Mouse (Mus musculus): ENCODE data around the gene Arhgef28. TPM values are rescaled to one million over a fixed set of nuclear protein-coding genes. Genes with fewer than 3 reads are reported as not detected.

The Arhgef28 gene
- polyA plus RNA-seq, 1 experiment from 2014 or later, result 0.40 TPM

DNA sequence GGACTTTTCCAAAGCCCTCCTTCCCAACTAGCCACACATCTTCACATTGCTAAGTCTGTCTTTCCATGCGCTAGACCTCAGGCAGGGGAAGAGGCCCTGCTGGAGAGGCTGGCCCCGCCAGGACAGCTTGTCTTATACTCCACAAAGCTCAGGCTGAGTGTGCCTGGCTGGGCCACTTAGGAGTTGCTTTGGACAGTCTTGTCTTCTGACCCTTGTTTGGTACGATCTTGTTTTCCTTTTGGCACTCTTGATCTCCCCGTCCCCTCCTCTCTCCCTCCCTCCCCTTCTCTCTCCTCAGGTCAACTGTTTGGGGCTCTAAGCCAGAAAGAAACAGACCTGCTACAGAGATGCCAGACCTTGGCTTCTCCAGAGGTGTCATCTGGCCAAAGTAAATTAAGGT is 110.3 kb downstream of the Arhgef28 start:
- Histone ChIP-seq H3K4me1 (replicated peaks) (peaks cover 7% of the 10 kb centered on the region), H3K27me3 (no peaks in the 10 kb centered on the region), H3K4me2 (no peak overlapping the region), H3K4me3 (replicated peaks) (no peak overlapping the region), H3K27ac (no peak overlapping the region), H3K9me3 (replicated peaks) (no peaks in the 10 kb centered on the region), H3K36me3 (no peaks in the 10 kb centered on the region), H3K9ac (no peak overlapping the region)
- 69% methylated on average over 4 of the region's 4 CpGs for WGBS (ENCODE audit: insufficient replicate concordance)
- ATAC-seq (ENCODE audit: low read depth) (no peak), DNase-seq (no peak)

DNA sequence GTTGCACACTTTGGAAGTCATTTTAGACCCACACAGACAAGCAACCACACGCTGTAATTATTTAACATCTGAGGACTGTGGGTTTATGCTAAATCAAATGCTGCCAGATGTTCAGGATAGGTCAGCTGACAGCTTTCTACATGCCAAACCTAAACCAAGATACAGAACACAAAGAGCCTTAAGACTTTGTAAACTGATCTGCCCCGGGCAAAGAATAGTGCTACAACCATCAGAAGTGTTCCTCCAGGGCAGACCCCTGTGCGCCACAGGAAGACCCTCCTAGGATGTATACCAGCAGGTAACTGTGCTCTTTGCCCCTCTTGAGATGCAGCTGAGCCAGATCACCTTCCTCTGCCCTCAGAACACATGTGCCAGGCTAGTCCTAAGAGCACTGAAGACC is 111.9 kb downstream of the Arhgef28 start:
- H3K36me3 ChIP-seq, result no peaks in the 10 kb centered on the region
- no peak for DNase-seq
- H3K9me3 ChIP-seq (replicated peaks), result no peaks in the 10 kb centered on the region
- H3K9ac ChIP-seq, result no peak overlapping the region
- no peak overlapping the region for H3K4me2 ChIP-seq
- no peak for ATAC-seq (ENCODE audit: low read depth)
- peaks cover 7% of the 10 kb centered on the region for H3K4me1 ChIP-seq (replicated peaks)
- 63% methylated on average over 3 of the region's 3 CpGs for WGBS (ENCODE audit: insufficient replicate concordance)
- H3K27me3 ChIP-seq, result no peaks in the 10 kb centered on the region
- H3K27ac ChIP-seq, result no peak overlapping the region
- H3K4me3 ChIP-seq (replicated peaks), result no peak overlapping the region

DNA sequence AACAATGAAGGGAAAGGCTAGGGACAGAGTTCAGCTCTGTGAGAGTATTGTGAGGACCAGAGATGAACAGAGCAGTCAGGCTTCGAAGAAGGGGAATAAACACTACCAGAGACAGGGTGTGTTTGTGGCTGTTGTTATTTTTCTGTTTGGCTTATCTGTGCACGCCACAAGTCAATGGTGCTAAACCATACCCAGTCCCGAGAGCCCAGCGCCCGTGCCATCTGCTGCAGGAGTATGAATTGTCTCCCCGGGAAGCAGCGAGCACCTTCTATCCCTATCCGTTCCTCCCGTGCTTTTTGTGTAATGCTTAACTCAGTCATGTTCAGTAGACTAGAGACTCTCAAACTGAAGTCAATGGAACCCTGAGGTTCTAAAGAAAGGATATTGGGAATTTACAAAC is 112.8 kb downstream of the Arhgef28 start:
- peak; percentile 62 for ATAC-seq (ENCODE audit: low read depth)
- Histone ChIP-seq H3K27ac (no peak overlapping the region), H3K9me3 (replicated peaks) (no peaks in the 10 kb centered on the region), H3K4me3 (replicated peaks) (no peak overlapping the region), H3K27me3 (no peaks in the 10 kb centered on the region), H3K36me3 (no peaks in the 10 kb centered on the region), H3K4me1 (replicated peaks) (peaks cover 7% of the 10 kb centered on the region), H3K4me2 (no peak overlapping the region), H3K9ac (no peak overlapping the region)
- 33% methylated on average over 9 of the region's 9 CpGs for WGBS (ENCODE audit: insufficient replicate concordance)
- peak; percentile 38 for DNase-seq

DNA sequence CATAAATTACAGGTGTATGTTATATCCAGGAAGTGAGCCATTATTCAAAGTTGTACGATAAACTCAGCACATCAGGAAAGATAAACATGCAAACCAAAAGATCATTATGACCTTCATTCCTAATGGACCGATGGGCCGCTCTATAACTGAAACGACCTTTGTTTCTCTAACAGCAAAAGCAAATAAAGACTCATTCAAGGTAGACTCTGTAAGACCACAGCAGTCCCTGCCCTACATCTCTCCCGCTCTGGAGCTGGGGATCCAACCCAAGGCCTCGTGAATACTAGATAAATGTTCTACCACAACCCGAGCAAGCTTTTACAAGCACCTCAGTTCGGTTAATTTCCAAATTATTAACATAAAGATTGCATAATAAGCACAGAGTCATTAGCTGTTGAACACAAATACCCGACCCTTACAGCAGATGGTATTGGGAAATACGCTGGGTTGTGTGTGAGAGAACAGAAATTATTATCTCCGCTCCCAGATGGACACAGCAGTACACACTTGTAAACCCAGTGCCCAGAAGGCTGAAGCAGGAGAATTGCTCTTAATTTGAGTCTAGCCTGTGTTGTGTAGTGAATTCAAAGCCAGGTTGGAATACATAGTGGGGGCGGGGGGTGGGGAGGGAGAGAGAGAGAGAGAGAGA is 113.8 kb downstream of the Arhgef28 start:
- Histone ChIP-seq H3K4me3 (replicated peaks) (no peak overlapping the region), H3K9ac (no peak overlapping the region), H3K4me2 (no peak overlapping the region), H3K27ac (no peak overlapping the region), H3K4me1 (replicated peaks) (peaks cover 7% of the 10 kb centered on the region), H3K36me3 (no peaks in the 10 kb centered on the region), H3K27me3 (no peaks in the 10 kb centered on the region), H3K9me3 (replicated peaks) (no peaks in the 10 kb centered on the region)
- 69% methylated on average over 12 of the region's 12 CpGs for WGBS (ENCODE audit: insufficient replicate concordance)
- DNase-seq (no peak), ATAC-seq (ENCODE audit: low read depth) (no peak)

DNA sequence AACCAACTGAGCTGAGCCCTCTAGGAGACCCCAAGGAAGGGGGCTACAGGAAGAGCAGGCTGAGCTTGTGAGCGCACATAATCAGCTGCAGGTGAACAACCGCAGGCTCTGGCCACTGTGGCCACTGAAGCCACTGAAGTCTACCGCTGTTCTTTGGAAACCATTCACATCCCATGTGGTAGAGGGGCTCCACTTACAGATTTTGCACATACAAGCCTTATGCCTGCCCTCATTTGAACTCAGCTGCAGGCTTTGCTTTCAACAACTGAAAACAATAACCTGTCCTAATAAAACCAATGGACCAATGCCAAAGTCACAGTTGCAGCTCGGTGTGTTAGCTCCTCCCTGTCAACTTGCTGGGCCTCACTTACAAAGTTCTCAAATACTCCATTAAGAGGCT is 126.6 kb downstream of the Arhgef28 start:
- H3K9me3 ChIP-seq (replicated peaks), result no peaks in the 10 kb centered on the region
- no peaks in the 10 kb centered on the region for H3K4me1 ChIP-seq (replicated peaks)
- H3K4me3 ChIP-seq (replicated peaks), result no peak overlapping the region
- no peak overlapping the region for H3K27ac ChIP-seq
- H3K36me3 ChIP-seq, result no peaks in the 10 kb centered on the region
- DNase-seq (no peak), ATAC-seq (ENCODE audit: low read depth) (no peak)
- no peaks in the 10 kb centered on the region for H3K27me3 ChIP-seq
- no peak overlapping the region for H3K9ac ChIP-seq
- 72% methylated on average over 4 of the region's 4 CpGs for WGBS (ENCODE audit: insufficient replicate concordance)
- no peak overlapping the region for H3K4me2 ChIP-seq

DNA sequence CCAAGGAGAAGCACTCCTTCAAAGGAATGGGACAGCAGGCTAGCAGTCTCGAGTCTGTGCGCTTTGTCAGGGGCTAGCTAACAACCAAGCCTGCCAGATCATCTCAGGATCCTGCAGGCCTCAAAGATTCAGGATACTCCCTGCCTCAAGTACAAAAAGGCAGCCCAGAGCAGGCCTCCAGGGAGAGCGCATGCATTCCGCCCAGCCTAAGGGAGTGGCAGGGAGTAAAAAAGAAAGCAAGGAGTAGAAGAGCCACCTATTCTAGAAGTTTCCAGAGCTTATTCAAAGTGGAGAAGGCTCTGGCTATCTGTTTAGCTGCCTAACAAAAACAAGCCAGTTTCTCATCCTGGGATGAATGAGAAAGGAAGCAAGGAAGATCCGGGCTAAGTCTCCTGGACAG is 128.0 kb downstream of the Arhgef28 start:
- no peak for DNase-seq
- Histone ChIP-seq H3K9ac (no peak overlapping the region), H3K36me3 (no peaks in the 10 kb centered on the region), H3K4me2 (no peak overlapping the region), H3K27ac (no peak overlapping the region), H3K9me3 (replicated peaks) (no peaks in the 10 kb centered on the region), H3K27me3 (no peaks in the 10 kb centered on the region), H3K4me1 (replicated peaks) (no peaks in the 10 kb centered on the region), H3K4me3 (replicated peaks) (no peak overlapping the region)
- WGBS (ENCODE audit: insufficient replicate concordance), result 69% methylated on average over 5 of the region's 5 CpGs
- no peak for ATAC-seq (ENCODE audit: low read depth)

DNA sequence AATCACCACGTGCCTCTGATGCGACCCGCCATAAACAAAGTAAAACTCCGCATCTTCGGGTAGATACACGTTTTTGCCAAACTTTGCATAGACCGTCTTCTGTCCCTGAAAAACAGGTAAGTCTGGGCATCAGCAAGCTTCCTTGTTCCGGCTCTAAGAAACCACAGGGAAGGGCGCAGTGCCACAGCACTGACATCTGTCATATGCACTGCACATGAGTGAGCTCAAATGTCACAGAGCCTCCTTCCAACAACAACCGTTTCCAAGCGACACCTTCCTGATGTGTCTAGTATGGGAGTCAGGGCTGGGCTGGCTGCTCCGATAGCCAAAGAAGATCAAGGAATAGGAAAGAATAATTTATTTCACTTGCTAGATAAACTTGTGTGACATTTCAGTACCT is 129.0 kb downstream of the Arhgef28 start:
- H3K27ac ChIP-seq, result no peak overlapping the region
- no peak overlapping the region for H3K9ac ChIP-seq
- no peaks in the 10 kb centered on the region for H3K36me3 ChIP-seq
- no peaks in the 10 kb centered on the region for H3K27me3 ChIP-seq
- WGBS (ENCODE audit: insufficient replicate concordance), result 80% methylated on average over 12 of the region's 12 CpGs
- ATAC-seq (ENCODE audit: low read depth) (no peak), DNase-seq (no peak)
- H3K4me1 ChIP-seq (replicated peaks), result no peaks in the 10 kb centered on the region
- no peak overlapping the region for H3K4me2 ChIP-seq
- H3K9me3 ChIP-seq (replicated peaks), result no peaks in the 10 kb centered on the region
- H3K4me3 ChIP-seq (replicated peaks), result no peak overlapping the region

DNA sequence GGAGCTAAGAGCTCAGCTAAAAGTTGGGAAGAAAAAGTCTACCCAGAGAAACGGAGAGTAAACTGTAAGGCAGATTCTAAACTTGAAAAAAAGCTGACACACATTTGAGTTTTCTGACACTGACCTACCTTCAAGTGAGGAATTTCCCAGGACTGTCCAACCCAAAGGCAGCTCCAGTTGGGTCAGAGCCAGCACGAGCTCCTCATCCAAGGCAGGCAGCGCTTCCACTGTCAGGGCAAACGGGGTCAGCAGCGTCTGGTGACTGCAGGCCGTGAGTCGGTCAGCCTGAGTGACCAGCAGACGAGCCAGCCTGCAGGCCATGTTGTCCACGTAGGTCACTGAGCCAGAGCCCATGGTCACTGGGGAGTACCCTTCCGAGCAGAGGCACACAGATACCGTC is 131.4 kb downstream of the Arhgef28 start:
- H3K27ac ChIP-seq, result no peak overlapping the region
- no peaks in the 10 kb centered on the region for H3K27me3 ChIP-seq
- H3K9ac ChIP-seq, result no peak overlapping the region
- no peak overlapping the region for H3K4me3 ChIP-seq (replicated peaks)
- ATAC-seq (ENCODE audit: low read depth) (no peak), DNase-seq (no peak)
- H3K4me2 ChIP-seq, result no peak overlapping the region
- 65% methylated on average over 11 of the region's 11 CpGs for WGBS (ENCODE audit: insufficient replicate concordance)
- no peaks in the 10 kb centered on the region for H3K9me3 ChIP-seq (replicated peaks)
- H3K36me3 ChIP-seq, result no peaks in the 10 kb centered on the region
- no peaks in the 10 kb centered on the region for H3K4me1 ChIP-seq (replicated peaks)

DNA sequence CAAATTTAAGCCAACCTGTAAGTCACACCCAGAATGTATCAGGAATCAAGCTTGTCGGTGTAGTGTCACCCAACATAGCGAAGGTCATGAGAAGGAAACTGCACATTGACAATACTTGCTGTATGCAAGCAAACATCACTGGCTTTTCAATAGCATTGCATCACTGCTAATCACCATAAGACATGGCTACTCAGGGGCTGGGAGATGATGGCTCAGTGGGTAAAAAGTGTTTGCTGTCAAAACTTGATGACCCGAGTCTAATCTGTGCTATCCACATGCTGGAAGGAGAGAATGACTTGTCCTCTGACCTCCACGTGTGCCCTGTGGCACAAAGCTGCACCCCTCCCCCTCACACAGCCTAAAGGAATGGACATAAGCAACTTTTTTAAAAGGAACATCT is 133.0 kb downstream of the Arhgef28 start:
- Histone ChIP-seq H3K9me3 (replicated peaks) (no peaks in the 10 kb centered on the region), H3K9ac (no peak overlapping the region), H3K4me2 (no peak overlapping the region), H3K4me3 (replicated peaks) (no peak overlapping the region), H3K4me1 (replicated peaks) (no peaks in the 10 kb centered on the region), H3K36me3 (no peaks in the 10 kb centered on the region), H3K27ac (no peak overlapping the region), H3K27me3 (no peaks in the 10 kb centered on the region)
- WGBS (ENCODE audit: insufficient replicate concordance), result 59% methylated on average over 4 of the region's 4 CpGs
- no peak for ATAC-seq (ENCODE audit: low read depth)
- DNase-seq, result no peak

DNA sequence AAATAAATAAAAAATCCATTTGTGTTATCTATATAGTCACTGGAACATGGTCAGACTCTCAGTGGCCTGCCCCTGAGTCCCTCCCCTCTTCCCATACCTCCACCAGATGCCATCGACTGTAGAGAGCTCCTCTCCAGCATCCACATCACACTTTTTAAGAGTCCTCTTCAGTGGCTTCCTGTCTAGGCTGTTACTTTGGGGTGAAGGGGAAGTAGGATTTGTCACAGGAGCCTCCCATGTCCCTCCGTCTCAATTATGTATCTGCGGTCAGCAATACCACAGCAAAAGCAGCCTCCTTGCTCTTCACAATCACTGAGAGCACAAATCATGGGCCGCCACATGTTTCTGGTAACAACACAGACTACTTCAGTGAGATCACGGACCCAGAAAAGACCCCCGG is 135.8 kb downstream of the Arhgef28 start:
- Histone ChIP-seq H3K4me3 (replicated peaks) (no peak overlapping the region), H3K9me3 (replicated peaks) (no peaks in the 10 kb centered on the region), H3K27ac (no peak overlapping the region), H3K4me2 (no peak overlapping the region), H3K4me1 (replicated peaks) (no peaks in the 10 kb centered on the region), H3K36me3 (no peaks in the 10 kb centered on the region), H3K9ac (no peak overlapping the region), H3K27me3 (no peaks in the 10 kb centered on the region)
- ATAC-seq (ENCODE audit: low read depth) (no peak), DNase-seq (no peak)
- 51% methylated on average over 6 of the region's 6 CpGs for WGBS (ENCODE audit: insufficient replicate concordance)

DNA sequence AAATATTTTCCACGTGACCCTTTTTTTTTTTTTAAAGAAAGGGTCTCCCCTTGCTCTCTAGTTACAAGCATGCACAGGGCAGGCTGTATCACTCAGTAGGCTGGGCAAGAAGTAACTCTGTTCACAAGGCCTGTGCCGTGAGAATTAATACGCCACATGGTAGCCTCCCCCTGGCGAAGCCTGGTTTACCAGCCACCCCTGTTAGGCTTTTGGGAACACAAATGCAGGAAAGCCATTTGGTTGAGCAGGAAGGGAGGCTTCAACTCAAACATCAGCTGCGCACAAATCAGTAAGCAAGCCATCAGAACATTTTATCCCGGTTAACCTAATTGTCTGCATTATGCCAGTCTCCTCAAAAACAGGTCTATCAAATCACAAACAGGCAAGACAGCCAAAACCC is 136.6 kb downstream of the Arhgef28 start:
- 75% methylated on average over 6 of the region's 6 CpGs for WGBS (ENCODE audit: insufficient replicate concordance)

DNA sequence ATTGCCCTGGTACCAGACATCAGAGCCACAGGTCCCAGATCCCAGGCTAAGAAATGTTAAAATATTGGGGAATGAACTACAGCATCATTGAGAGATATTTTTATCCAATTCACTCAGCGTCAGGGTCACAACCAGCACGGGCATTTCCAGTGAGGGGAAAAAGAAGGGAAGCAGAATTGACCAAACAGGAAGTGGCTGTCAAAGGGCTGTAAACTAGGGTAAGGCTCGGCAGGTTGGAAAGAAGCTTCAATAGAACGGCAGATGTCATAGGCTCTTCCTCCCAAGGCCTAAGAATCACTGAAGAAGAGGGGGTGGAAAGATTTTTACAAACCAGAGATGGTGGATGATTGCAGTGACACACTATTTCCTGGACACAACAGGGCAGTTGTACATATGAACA is 143.4 kb downstream of the Arhgef28 start:
- DNase-seq, result no peak
- WGBS (ENCODE audit: insufficient replicate concordance), result 13% methylated on average over 4 of the region's 4 CpGs
- no peak overlapping the region for H3K27ac ChIP-seq
- H3K4me1 ChIP-seq (replicated peaks), result no peaks in the 10 kb centered on the region
- H3K36me3 ChIP-seq, result no peaks in the 10 kb centered on the region
- H3K4me3 ChIP-seq (replicated peaks), result no peak overlapping the region
- no peak overlapping the region for H3K4me2 ChIP-seq
- no peaks in the 10 kb centered on the region for H3K27me3 ChIP-seq
- no peak overlapping the region for H3K9ac ChIP-seq
- no peak for ATAC-seq (ENCODE audit: low read depth)
- H3K9me3 ChIP-seq (replicated peaks), result no peaks in the 10 kb centered on the region; the same call in 1 of the 2 replicates

More for the DNA sequence above, 136.6 kb downstream of the Arhgef28 start:
- no peaks in the 10 kb centered on the region for H3K27me3 ChIP-seq
- H3K36me3 ChIP-seq, result no peaks in the 10 kb centered on the region
- no peak for ATAC-seq (ENCODE audit: low read depth)
- no peaks in the 10 kb centered on the region for H3K4me1 ChIP-seq (replicated peaks)
- no peak overlapping the region for H3K4me3 ChIP-seq (replicated peaks)
- H3K9ac ChIP-seq, result no peak overlapping the region
- no peak for DNase-seq
- no peak overlapping the region for H3K4me2 ChIP-seq
- no peak overlapping the region for H3K27ac ChIP-seq
- H3K9me3 ChIP-seq (replicated peaks), result no peaks in the 10 kb centered on the region

All from liver, embryonic 13.5 days (tissue).